Comparison of ENCODE assay signal across 14 mouse cellular contexts in the genomic region with DNA sequence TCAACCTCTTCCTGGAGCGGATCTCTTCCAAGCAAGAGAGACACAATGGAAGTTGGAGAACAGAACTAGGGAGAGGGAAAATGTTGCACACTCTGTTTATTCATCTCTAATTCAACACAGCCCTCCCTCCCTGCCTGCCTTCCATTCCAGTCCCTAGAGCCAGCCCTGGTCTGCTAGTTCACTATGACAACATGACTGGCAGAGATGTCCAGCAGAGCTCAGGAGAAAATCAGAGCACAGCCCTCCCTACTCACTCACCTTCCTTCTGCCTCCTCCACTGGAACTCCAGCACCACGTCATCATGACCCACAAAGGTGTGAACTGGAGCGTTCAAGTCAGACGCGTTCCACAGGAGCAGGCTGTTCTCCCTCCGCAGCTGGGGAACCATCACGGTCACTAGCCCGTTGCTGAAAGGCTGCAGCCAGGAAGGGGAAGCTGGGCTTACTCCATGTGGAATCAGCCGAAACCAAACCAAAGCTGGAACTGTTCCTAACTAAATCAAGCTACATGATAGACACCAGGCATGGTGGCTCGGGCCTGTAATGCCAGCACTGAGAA. TPM values are rescaled to one million over a fixed set of nuclear protein-coding genes. Genes with fewer than 3 reads are reported as not detected.
A peak's percentile ranks its signal among the peaks of the same experiment; 100 is the strongest.
DNase-seq lines count a peak whose midpoint lies in the region; ATAC-seq lines count a peak whose summit lies in the region.
"Had no signal": no experiment of that assay in that cellular context is flagged by ENCODE, and none has a peak within 500 bp of the region (broad histone marks: within the 10 kb centered on the region; RNA-seq: fewer than 3 reads in every experiment).

No protein-coding gene starts in this region.

- H3K27me3 ChIP-seq in embryonic facial prominence, embryonic 15.5 days = no peaks in the 10 kb centered on the region
- H3K27me3 ChIP-seq: hindbrain, embryonic 13.5 days had no signal

- H3K4me2 ChIP-seq in embryonic facial prominence, embryonic 15.5 days (replicated peaks) = no peak overlapping the region
- H3K4me2 ChIP-seq: hindbrain, embryonic 13.5 days; lung, embryonic 14.5 days had no signal

- peaks cover 4% of the 10 kb centered on the region; the same call in 1 of the 2 replicates for H3K4me1 ChIP-seq in embryonic facial prominence, embryonic 15.5 days

- H3K9me3 ChIP-seq in embryonic facial prominence, embryonic 15.5 days (replicated peaks) = no peaks in the 10 kb centered on the region
- H3K9me3 ChIP-seq: hindbrain, embryonic 13.5 days had no signal

- peak; percentile 23 for DNase-seq in kidney, adult 11 months
- no peak for DNase-seq in kidney, adult 9 months
- peak; percentile 41 for DNase-seq in retina, postnatal 1 day
- DNase-seq in retina, embryonic 14.5 days (ENCODE audit: low spot score) = no peak
- no peak for DNase-seq in thymus, postnatal 14 days
- DNase-seq: adrenal gland, postnatal 14 days; cerebellum, adult 9-11 months; liver; lung, embryonic 14.5 days; right cerebral cortex, postnatal 25 days had no signal

- peak overlapping the region; percentile 51 for H3K27ac ChIP-seq in embryonic facial prominence, embryonic 15.5 days (replicated peaks)
- H3K27ac ChIP-seq: hindbrain, embryonic 13.5 days had no signal

- H3K9ac ChIP-seq in embryonic facial prominence, embryonic 15.5 days = no peak overlapping the region
- H3K9ac ChIP-seq: hindbrain, embryonic 13.5 days; lung, embryonic 14.5 days had no signal

- 77% methylated on average over 10 of the region's 10 CpGs for WGBS in embryonic facial prominence, embryonic 15.5 days

- no peak; the same call in 1 of the 2 replicates for ATAC-seq in embryonic facial prominence, embryonic 15.5 days (ENCODE audit: insufficient number of reproducible peaks, low FRiP score, low TSS enrichment, low read depth)
- ATAC-seq in erythroid progenitor cell, adult 5-6 weeks (replicated peaks; ENCODE audit: low FRiP score, poor library complexity, severe bottlenecking) = no peak; the same call in 1 of the 2 replicates
- ATAC-seq: intestine, postnatal 0 days had no signal

- H3K36me3 ChIP-seq in embryonic facial prominence, embryonic 15.5 days = peaks cover 29% of the 10 kb centered on the region

- H3K4me3 ChIP-seq in embryonic facial prominence, embryonic 15.5 days (replicated peaks) = no peak overlapping the region
- H3K4me3 ChIP-seq: hindbrain, embryonic 13.5 days had no signal

RNA-seq across cellular contexts. Expression of gene Wdr59, which starts 31.8 kb away (rescaled TPM):
- polyA plus RNA-seq in embryonic facial prominence, embryonic 15.5 days (2015; fragmentation: Nextera tagmentation; extraction: Ambion mirVana) = 6.8 and 7.0 TPM in 2 replicates
- total RNA-seq in erythroid progenitor cell, adult 5-6 weeks (2015; ENCODE audit: low replicate concordance) = 1.4 and 2.5 TPM in 2 replicates
- 0.98 and 1.3 TPM in 2 replicates for total RNA-seq in erythroid progenitor cell, adult 5-6 weeks (2017; ENCODE audit: low replicate concordance)

RNA-seq across cellular contexts. Expression of gene Znrf1, which starts 45.8 kb away (rescaled TPM):
- polyA plus RNA-seq in embryonic facial prominence, embryonic 15.5 days (2015; fragmentation: Nextera tagmentation; extraction: Ambion mirVana) = 41.1 and 42.7 TPM in 2 replicates
- total RNA-seq in erythroid progenitor cell, adult 5-6 weeks (2015; ENCODE audit: low replicate concordance) = 7.9 and 19.7 TPM in 2 replicates
- total RNA-seq in erythroid progenitor cell, adult 5-6 weeks (2017; ENCODE audit: low replicate concordance) = 4.8 and 13.7 TPM in 2 replicates

Comparison
In these comparisons a context has a peak if more than half of its experiments do, and no peak if none do; other contexts are left out.
1. DNase-seq: peak in kidney, adult 11 months (single experiment) and retina, postnatal 1 day (single experiment); none in kidney, adult 9 months (single experiment), retina, embryonic 14.5 days (single experiment) and thymus, postnatal 14 days (single experiment).